Mouse (Mus musculus) urinary bladder, postnatal 25 days (tissue): ENCODE measurements around the gene Slc25a35.
"Not testable (repeated sequence)": the region's sequence is repeated elsewhere in the genome, so short reads cannot be mapped to it uniquely, and the experiment has no call there.

Experiments
- DNase-seq: peaks from one replicate; pipeline ENCODE4 v3.0.0; 2022; ENCODE audit warnings: low spot score

Slc25a35 gene

GRCm38 (mm10) chr11:68967337-68968282 lies at the start of gene Slc25a35:
Slc25a35 (plus strand) TSS chr11:68968131.
- DNase-seq = peak; percentile 83

GRCm38 (mm10) chr11:68923191-68923590 lies 44.7 kb upstream of the Slc25a35 start:
- no peak for DNase-seq

- no peak for DNase-seq
These were observed 43.2 kb upstream of the Slc25a35 start for GRCm38 (mm10) chr11:68924749-68925148.

GRCm38 (mm10) chr11:68926981-68927380 lies 41.0 kb upstream of the Slc25a35 start, which contains the start of gene Odf4:
Odf4 (minus strand) TSS chr11:68927081.
- no peak for DNase-seq

GRCm38 (mm10) chr11:68929947-68930346 lies 38.0 kb upstream of the Slc25a35 start:
- no peak for DNase-seq

GRCm38 (mm10) chr11:68933885-68934507 lies 33.9 kb upstream of the Slc25a35 start:
- DNase-seq = no peak

- DNase-seq = not testable (repeated sequence)
These were observed 31.0 kb upstream of the Slc25a35 start for GRCm38 (mm10) chr11:68936951-68937350.

GRCm38 (mm10) chr11:68939451-68940304 lies 28.3 kb upstream of the Slc25a35 start:
- DNase-seq = peak; percentile 66

- DNase-seq = no peak
These were observed 27.4 kb upstream of the Slc25a35 start for GRCm38 (mm10) chr11:68940516-68940915.

- DNase-seq = no peak
These were observed 25.2 kb upstream of the Slc25a35 start for GRCm38 (mm10) chr11:68942731-68943130.

- no peak for DNase-seq
These were observed 22.7 kb upstream of the Slc25a35 start for GRCm38 (mm10) chr11:68945245-68945644.

- no peak for DNase-seq
These were observed 21.9 kb upstream of the Slc25a35 start for GRCm38 (mm10) chr11:68946001-68946400.

- DNase-seq = no peak
These were observed 21.0 kb upstream of the Slc25a35 start for GRCm38 (mm10) chr11:68946806-68947440.

GRCm38 (mm10) chr11:68947542-68947993 lies 20.4 kb upstream of the Slc25a35 start:
- DNase-seq = no peak

- no peak for DNase-seq
These were observed 14.0 kb upstream of the Slc25a35 start for GRCm38 (mm10) chr11:68953903-68954302.

- DNase-seq = no peak
These were observed 13.5 kb upstream of the Slc25a35 start for GRCm38 (mm10) chr11:68954408-68954807.

- no peak for DNase-seq
These were observed 12.5 kb upstream of the Slc25a35 start for GRCm38 (mm10) chr11:68955473-68955872.

GRCm38 (mm10) chr11:68956107-68956506 lies 11.8 kb upstream of the Slc25a35 start:
- DNase-seq = no peak

GRCm38 (mm10) chr11:68956697-68957096 lies 11.2 kb upstream of the Slc25a35 start:
- DNase-seq = no peak

GRCm38 (mm10) chr11:68957308-68957707 lies 10.6 kb upstream of the Slc25a35 start, which contains the start of gene Arhgef15:
Arhgef15 (minus strand) TSS chr11:68957480.
- DNase-seq = no peak

GRCm38 (mm10) chr11:68957971-68958370 lies 10.0 kb upstream of the Slc25a35 start:
- DNase-seq = no peak
